Mouse (Mus musculus) heart, embryonic 13.5 days (tissue): ENCODE data around the gene Usp44. TPM values are rescaled to one million over a fixed set of nuclear protein-coding genes. Genes with fewer than 3 reads are reported as not detected.
"Not testable (repeated sequence)": the region's sequence is repeated elsewhere in the genome, so short reads cannot be mapped to it uniquely, and the experiment has no call there.

ENCODE experiments used
- ATAC-seq: fragments of 200-750 bp; cut with Nextera tagmentation; 2 replicates; pipeline ENCODE4 v1.8.0; 2017; ENCODE audit warnings: moderate TSS enrichment; ENCODE audit not compliant: insufficient number of reproducible peaks, low FRiP score, low TSS enrichment; ENCODE audit errors: extremely low read depth
- H3K27ac ChIP-seq: fragments of 300-500 bp; sonication (generic); replicated peaks from 2 replicates; pipeline ENCODE4 v1.5.1; 2015; ENCODE audit warnings: moderate library complexity, mild to moderate bottlenecking, inconsistent platforms
- H3K27me3 ChIP-seq: fragments of 300-500 bp; sonication (generic); replicated peaks from 2 replicates; pipeline ENCODE4 v1.6.1; 2015; ENCODE audit warnings: mild to moderate bottlenecking, inconsistent platforms
- H3K36me3 ChIP-seq: fragments of 300-500 bp; sonication (generic); 2 replicates; pipeline ENCODE4 v1.6.1; 2015; ENCODE audit warnings: mild to moderate bottlenecking, inconsistent platforms
- H3K4me1 ChIP-seq: fragments of 300-500 bp; sonication (generic); 2 replicates; pipeline ENCODE4 v1.6.1; 2015; ENCODE audit warnings: inconsistent platforms
- H3K4me2 ChIP-seq: fragments of 300-500 bp; sonication (generic); 2 replicates; pipeline ENCODE4 v1.6.1; 2015; ENCODE audit warnings: inconsistent platforms, mild to moderate bottlenecking, moderate library complexity
- H3K4me3 ChIP-seq: fragments of 300-500 bp; sonication (generic); 2 replicates; pipeline ENCODE4 v1.5.1; 2015; ENCODE audit warnings: moderate library complexity, mild to moderate bottlenecking, inconsistent platforms
- H3K9ac ChIP-seq: fragments of 300-500 bp; sonication (generic); 2 replicates; pipeline ENCODE4 v1.6.1; 2015; ENCODE audit warnings: inconsistent platforms, mild to moderate bottlenecking, moderate library complexity
- H3K9me3 ChIP-seq: fragments of 300-500 bp; sonication (generic); 2 replicates; pipeline ENCODE4 v1.6.1; 2016; ENCODE audit warnings: inconsistent platforms
- WGBS: fragments of 180-500 bp; shearing (Covaris S2); methylation state at CpG from one replicate; pipeline ENCODE4 v1.1.7; 2015; ENCODE audit warnings: mixed read lengths; 5-methylcytosine and 5-hydroxymethylcytosine counted together
- polyA plus RNA-seq: library from polyadenylated mRNA; unstranded; fragments of >200 nt; fragmentation: Nextera tagmentation; extraction: Ambion mirVana; gene quantifications from 2 replicates; pipeline ENCODE4 v1.2.1, GENCODE M21; 2015

The Usp44 gene
- 0.29 and 0.31 TPM in 2 replicates for polyA plus RNA-seq

DNA sequence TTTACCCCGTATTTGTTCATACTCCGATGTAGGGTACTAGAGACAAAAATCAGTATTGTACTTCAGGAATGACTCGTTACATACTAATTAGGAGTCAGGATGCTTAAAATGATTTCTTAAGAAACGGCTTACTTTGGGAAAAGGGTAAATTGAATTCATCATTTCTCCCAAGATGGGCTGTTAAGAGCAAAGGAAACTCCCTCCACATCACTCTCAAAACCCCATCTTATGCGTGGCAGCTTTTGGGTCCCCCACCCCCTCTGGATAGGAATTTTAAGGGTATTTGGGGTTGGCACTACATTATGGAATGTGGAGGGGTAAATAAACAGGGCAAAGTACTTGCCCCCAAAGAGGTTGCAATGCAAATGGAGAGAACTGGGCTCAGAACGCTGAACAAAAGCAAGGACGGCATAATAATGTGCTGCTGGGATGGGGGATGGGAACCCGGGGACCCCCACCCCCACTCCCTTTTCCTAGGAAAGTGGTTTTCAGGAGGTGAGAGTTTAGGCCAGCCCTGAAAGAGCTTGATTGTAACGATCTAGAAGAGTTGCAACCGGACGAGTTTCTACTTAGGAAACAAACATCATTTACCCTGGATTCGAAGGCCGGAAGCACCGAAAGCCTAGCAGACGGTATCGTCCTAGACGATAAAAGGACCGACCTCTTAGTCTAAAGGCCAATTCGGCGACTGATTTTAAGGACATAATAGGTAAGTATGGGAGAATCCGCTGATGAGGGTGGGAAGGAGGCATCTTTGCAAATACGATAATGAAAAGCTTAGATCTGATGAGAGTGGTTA, at the start of gene Usp44:
TSS of gene Usp44 (plus strand) at position 625 of the 799 bp plus-strand sequence.
- Histone ChIP-seq H3K4me3 (peak within 1 kb of the TSS; percentile 34), H3K27ac (no peak within 1 kb of the TSS), H3K4me2 (peak within 1 kb of the TSS; percentile 61), H3K4me1 (peaks cover 22% of the 10 kb centered on the region), H3K27me3 (peaks cover 67% of the 10 kb centered on the region), H3K36me3 (no peaks in the 10 kb centered on the region), H3K9me3 (no peaks in the 10 kb centered on the region), H3K9ac (no peak within 1 kb of the TSS)
- no peak for ATAC-seq
- WGBS, result 9% methylated on average over 22 of the region's 22 CpGs

DNA sequence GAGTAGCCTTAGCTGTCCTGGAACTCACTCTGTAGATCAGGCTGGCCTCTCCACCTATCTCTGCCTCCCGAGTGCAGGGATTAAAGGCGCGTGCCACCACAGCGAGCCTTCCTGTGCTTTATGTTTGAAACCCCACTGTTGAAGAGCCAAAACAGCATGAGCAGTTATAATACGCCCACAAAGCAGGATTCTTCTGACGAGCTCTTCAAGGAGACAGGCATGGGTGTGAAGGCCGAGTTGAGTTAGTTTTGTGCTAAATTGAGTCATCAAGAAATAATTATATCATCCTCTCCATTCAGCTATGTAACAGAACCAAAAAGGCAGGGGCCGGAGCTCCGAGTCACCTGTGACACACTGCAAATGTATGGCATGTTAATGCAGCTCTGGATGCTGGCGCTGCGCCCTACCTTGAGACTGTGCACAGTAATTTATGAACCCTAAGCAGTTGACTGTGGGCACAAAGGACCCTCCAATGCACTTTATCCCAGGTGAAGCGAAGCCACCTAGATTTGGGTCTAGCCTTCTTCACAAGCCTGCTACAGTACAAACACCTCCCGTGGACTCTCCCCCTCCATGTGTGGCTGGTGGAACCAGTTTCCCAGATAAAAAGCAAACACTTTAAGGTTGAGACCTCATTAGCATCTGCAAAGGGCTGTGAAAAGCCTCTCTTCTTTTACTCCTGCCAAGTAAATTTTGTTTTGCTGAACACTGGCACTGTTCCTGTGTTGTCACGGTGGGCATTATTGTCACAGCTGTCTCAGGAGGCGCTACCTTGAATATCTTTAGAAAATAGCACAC, 47.9 kb upstream of the Usp44 start:
- WGBS, result 64% methylated on average over 15 of the region's 15 CpGs
- ATAC-seq, result no peak; the same call in 1 of the 2 replicates
- Histone ChIP-seq H3K4me2 (no peak overlapping the region), H3K36me3 (no peaks in the 10 kb centered on the region), H3K27ac (no peak overlapping the region), H3K4me1 (no peaks in the 10 kb centered on the region), H3K9me3 (no peaks in the 10 kb centered on the region), H3K4me3 (no peak overlapping the region), H3K9ac (no peak overlapping the region), H3K27me3 (peaks cover 1% of the 10 kb centered on the region; the same call in 1 of the 2 replicates)

DNA sequence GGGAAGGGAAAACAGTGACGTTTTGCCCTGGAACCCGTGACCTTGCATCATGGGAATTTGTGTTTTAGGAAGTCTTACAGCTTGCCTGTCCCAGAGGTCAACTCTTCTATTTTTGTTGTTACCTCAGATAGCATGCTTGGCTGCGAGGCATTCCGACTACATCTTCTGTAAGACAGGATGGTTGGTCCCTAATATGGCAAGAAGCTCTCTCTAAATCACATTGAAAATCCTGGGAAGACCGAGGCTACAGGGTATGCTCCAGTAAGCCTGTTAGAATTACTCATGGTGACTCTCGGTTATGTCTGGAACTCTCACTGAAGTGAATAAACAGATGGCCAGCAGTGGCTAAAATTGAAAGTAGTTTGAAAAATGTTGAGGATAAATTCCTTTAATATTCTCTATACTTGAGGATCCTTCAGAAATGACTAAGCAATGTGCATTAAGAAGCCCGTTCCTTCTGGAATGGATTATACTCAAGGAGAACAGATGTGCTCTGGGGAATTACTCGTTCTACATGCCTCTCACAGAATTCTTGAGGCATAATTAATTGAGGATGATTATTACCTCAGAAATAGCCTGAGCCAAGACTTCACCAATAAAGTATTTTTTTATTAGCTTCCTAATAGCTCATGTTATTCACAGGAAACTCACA, 31.5 kb upstream of the Usp44 start:
- ATAC-seq, result no peak
- 61% methylated on average over 8 of the region's 8 CpGs for WGBS

DNA sequence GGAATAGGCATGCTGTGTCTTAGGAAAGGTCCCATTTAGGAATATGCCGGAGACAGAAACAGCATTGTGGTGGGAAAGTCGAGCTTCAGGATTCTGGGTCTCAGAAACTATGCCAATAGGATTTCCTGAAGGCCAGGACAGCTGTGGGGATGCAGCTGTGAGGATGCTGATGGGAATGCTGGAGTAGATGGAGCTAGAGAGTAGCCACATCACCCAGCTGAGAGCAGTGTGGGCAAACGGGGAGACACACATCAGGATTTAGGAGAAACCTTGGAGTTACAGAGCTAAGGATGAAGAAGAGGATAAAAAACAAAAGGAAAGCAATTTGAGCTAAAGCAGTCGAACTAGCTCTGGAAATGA, 31.0 kb upstream of the Usp44 start:
- no peak for ATAC-seq
- Histone ChIP-seq H3K27ac (no peak overlapping the region), H3K4me2 (no peak overlapping the region), H3K27me3 (no peaks in the 10 kb centered on the region), H3K9me3 (no peaks in the 10 kb centered on the region), H3K4me3 (no peak overlapping the region), H3K36me3 (no peaks in the 10 kb centered on the region), H3K4me1 (no peaks in the 10 kb centered on the region), H3K9ac (no peak overlapping the region)
- 70% methylated on average over 4 of the region's 4 CpGs for WGBS

More for the DNA sequence above, 31.5 kb upstream of the Usp44 start:
- no peaks in the 10 kb centered on the region for H3K9me3 ChIP-seq
- H3K36me3 ChIP-seq, result no peaks in the 10 kb centered on the region
- H3K27ac ChIP-seq, result no peak overlapping the region
- no peaks in the 10 kb centered on the region for H3K4me1 ChIP-seq
- no peak overlapping the region for H3K9ac ChIP-seq
- H3K4me3 ChIP-seq, result no peak overlapping the region
- H3K27me3 ChIP-seq, result no peaks in the 10 kb centered on the region
- H3K4me2 ChIP-seq, result no peak overlapping the region

DNA sequence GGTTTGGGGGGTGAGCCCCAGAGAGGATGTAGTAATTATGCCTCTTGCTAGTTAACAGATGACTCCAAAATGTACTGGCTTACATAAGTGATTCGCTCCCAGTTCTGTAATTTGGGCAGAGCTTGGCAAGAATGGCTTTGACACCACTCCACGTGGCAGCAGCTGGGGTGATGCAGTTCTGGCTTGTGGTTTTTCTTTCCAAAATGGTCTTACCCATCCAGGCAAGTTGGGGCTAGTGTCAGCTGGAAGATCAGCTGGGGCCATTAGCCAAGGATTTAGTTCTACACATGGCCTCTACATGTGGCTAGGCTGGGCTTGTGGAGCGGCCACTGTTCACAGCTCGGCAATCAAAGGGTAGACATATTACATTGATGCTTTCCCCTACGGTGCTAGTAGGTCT, 30.5 kb upstream of the Usp44 start:
- ATAC-seq, result no peak
- H3K4me3 ChIP-seq, result no peak overlapping the region

DNA sequence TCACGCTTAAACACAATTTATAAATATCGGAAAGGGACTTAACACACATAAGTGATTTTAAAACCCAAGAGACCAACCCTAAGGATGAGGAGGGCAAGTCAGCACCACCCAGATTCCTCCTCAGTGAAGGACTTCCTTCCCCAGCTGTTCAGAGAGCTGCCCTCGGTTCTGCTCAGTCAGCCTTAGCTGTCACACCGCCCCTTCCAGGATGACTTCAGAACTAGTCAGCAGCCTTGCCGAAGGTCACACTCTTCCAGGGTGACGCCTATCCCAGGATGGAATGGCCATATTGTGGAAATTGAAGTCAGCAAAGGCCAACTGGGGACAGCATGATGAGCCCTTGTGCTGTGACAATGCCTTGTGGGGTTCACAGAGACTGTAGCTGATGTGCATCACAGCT, 28.2 kb upstream of the Usp44 start:
- Histone ChIP-seq H3K4me3 (no peak overlapping the region), H3K27me3 (no peaks in the 10 kb centered on the region), H3K27ac (no peak overlapping the region), H3K9ac (no peak overlapping the region), H3K36me3 (no peaks in the 10 kb centered on the region), H3K4me2 (no peak overlapping the region), H3K4me1 (no peaks in the 10 kb centered on the region), H3K9me3 (no peaks in the 10 kb centered on the region)
- ATAC-seq, result no peak
- WGBS, result 55% methylated on average over 6 of the region's 6 CpGs

More for the DNA sequence above, 30.5 kb upstream of the Usp44 start:
- H3K4me2 ChIP-seq, result no peak overlapping the region
- 79% methylated on average over 5 of the region's 5 CpGs for WGBS
- H3K4me1 ChIP-seq, result no peaks in the 10 kb centered on the region
- H3K9me3 ChIP-seq, result no peaks in the 10 kb centered on the region
- H3K9ac ChIP-seq, result no peak overlapping the region
- H3K27me3 ChIP-seq, result no peaks in the 10 kb centered on the region
- H3K27ac ChIP-seq, result no peak overlapping the region
- H3K36me3 ChIP-seq, result no peaks in the 10 kb centered on the region

DNA sequence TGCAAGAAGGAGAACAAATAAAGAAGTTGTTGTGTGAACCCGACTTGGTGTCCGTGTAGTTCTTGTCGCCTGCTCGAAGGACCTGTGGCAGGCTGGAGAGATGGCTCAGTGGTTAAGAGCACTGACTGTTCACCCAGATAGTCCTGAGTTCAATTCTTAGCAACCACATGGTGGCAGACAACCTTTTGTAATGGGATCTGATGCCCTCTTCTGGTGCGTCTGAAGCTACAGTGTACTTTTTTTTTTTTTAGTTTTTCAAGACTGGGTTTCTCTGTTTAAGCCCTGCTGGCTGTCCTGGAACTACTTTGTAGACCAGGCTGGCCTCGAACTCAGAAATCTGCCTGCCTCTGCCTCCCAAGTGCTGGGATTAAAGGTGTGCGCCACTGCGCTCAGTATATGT, 21.9 kb upstream of the Usp44 start:
- WGBS, result 91% methylated on average over 8 of the region's 8 CpGs
- not testable (repeated sequence) for H3K4me1 ChIP-seq, H3K36me3 ChIP-seq, H3K4me2 ChIP-seq, H3K9me3 ChIP-seq, ATAC-seq, H3K27ac ChIP-seq, H3K27me3 ChIP-seq, H3K9ac ChIP-seq, H3K4me3 ChIP-seq

DNA sequence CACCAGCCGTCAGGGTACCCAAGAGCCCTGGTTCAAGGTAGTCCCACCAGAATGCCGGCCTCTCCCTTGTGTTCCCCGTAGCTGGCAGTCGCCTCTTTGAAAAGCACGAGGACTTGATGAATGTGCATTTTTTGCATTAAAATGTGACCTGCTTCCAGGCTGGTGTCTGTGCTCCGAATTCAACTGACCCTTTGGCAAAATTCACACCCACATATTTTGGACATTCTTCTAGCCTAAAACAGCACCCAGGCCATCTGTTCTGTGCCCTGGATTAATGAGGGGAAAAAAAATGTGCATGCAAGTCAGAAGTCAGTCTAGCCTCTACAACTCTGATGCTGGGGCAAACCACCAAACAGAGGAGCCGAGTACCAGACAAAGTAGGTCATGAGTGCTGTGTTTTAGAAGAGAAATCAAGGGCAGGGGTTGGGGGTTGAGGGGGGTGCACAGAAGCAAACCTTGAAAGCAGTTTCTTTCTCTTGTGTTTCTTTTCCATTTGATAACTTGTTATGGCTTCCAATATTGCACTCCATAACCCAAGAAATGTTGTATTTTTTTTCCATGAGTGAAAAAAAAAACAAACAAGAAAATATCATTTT, 20.7 kb upstream of the Usp44 start:
- Histone ChIP-seq H3K9me3 (no peaks in the 10 kb centered on the region), H3K27me3 (no peaks in the 10 kb centered on the region), H3K36me3 (no peaks in the 10 kb centered on the region), H3K27ac (no peak overlapping the region), H3K4me3 (no peak overlapping the region), H3K9ac (no peak overlapping the region), H3K4me1 (no peaks in the 10 kb centered on the region), H3K4me2 (no peak overlapping the region)
- ATAC-seq, result no peak
- WGBS, result 64% methylated on average over 7 of the region's 7 CpGs

DNA sequence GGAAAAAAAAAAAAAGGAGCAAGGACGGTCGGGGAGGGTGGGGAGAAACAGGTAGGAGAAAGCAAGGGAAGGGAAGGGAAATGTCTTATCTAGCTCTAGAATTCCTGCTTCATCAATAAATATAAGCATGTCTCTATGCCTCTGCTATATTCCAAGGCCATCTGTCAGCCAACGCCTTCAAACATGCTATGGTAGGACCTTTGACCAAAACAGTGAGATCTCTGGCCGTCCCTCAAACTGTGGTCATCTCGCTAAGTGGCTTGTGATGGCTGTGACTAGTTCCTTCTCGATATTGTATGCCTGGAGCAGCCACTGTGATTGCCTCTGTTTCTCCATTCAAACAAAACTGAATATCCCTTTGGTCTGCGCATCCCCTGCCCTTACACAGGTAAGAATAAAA, 19.3 kb upstream of the Usp44 start:
- ATAC-seq, result no peak
- Histone ChIP-seq H3K4me1 (no peaks in the 10 kb centered on the region), H3K36me3 (no peaks in the 10 kb centered on the region), H3K9ac (no peak overlapping the region), H3K4me3 (no peak overlapping the region), H3K27ac (no peak overlapping the region), H3K4me2 (no peak overlapping the region), H3K9me3 (no peaks in the 10 kb centered on the region), H3K27me3 (peaks cover 10% of the 10 kb centered on the region)
- 75% methylated on average over 7 of the region's 7 CpGs for WGBS

DNA sequence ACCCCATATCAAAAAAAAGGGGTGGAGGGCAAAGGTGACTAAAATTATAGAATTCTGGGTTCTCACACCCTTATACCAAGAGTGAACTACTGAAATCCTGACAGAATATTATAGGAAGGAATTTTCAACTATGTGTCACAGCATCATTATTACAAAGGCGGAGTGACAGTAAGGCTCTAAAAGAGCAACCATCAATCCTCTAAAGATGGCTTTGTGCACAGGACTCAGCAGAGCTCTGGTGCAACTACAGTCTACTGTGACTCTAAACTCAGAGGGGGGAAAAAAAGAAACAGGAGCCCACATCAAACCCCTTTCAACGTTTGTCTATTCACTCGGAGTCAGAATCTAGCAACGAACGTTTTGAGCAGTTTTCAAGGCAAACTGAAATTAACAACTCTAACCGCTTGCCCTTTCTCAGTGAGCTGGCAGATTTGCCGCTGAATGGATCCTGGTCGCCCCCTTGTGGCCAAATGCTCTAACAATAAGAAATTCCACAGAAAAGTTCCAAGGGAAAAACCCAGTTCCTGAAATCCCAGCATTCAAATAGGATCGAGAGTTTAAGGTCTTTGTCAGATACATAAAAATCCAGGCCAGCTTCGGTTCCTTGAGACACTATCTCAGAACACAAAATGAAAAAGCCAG, 18.5 kb upstream of the Usp44 start:
- Histone ChIP-seq H3K4me3 (peak overlapping the region; percentile 16; the same call in 1 of the 2 replicates), H3K36me3 (no peaks in the 10 kb centered on the region), H3K9me3 (no peaks in the 10 kb centered on the region), H3K27ac (no peak overlapping the region), H3K4me2 (peak overlapping the region; percentile 52), H3K9ac (no peak overlapping the region), H3K27me3 (peaks cover 18% of the 10 kb centered on the region), H3K4me1 (no peaks in the 10 kb centered on the region)
- no peak for ATAC-seq
- 13% methylated on average over 10 of the region's 10 CpGs for whole genome bisulfite sequencing

DNA sequence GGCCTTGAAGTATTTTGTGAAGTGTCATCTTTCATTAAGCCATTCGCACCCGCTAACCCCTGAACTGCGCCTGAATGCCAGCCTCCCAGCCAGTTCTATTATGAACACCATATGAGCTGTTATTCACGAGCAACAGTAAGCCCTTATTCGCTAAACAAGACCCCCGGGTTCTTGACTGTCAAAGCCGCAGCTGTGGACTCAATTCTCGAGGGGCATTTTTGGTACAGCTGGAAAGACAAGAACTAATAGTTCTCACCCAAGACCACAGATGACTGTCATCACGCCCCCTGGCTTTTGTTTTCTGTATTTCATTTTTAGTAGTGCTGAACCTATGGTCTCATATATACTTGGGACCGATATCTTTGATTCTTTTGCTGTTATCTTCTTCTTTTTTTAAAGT, 17.6 kb upstream of the Usp44 start:
- no peak overlapping the region for H3K4me3 ChIP-seq
- no peak for ATAC-seq
- 80% methylated on average over 10 of the region's 10 CpGs for WGBS
- no peak overlapping the region for H3K27ac ChIP-seq
- no peaks in the 10 kb centered on the region for H3K36me3 ChIP-seq
- H3K27me3 ChIP-seq, result peaks cover 23% of the 10 kb centered on the region
- no peak overlapping the region for H3K9ac ChIP-seq
- H3K9me3 ChIP-seq, result no peaks in the 10 kb centered on the region
- H3K4me1 ChIP-seq, result no peaks in the 10 kb centered on the region
- no peak overlapping the region for H3K4me2 ChIP-seq
